Mouse (Mus musculus) cerebral cortex, adult 2 months (tissue): ENCODE results near the gene Il3ra.

Experiments
- WGBS: fragments of 180-500 bp; shearing (Covaris S2); methylation state at CpG from one replicate; pipeline ENCODE4 v1.1.7; 2018; 5-methylcytosine and 5-hydroxymethylcytosine counted together

Gene Il3ra

DNA sequence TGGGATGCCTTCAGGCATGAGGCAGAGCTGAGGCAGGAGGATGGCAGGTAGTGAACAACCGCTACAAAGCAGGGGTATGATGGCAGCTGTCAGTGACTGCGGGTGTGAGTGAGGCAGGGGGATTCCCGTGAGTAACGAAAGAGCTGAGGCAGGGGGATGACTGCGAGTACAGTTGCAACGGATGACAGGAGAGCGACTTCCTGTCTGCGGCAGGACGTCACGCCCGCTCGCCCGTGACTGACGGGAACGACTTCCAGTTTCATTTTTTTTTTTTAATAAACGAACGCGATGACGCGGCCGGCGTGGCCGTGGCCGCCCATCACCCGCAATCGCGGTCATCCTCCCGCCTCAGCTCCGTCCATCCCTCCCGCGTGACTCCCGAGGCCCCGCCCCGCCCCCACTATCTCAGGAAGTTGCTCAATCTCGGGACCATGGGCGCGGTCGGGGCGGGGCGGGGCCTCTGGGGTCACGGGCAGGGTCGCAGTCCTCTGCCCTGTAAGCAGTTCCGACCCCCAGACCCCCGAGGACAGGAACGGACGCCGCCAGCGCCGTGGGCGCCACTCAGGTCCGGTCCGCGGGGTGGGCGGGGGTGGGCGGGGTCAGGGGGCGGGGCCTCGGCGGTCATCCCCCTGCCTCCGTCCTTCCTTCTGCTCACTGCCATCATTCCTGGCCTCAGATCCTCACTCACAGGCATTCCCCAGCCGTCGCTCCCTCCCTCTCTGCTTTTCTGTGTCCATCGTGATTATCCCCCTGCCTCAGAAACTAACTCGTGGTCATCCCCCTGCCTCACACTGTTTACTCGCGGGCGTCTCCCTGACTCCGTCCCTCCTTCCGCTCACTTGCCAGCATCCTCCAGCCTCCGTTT, at the start of gene Il3ra:
Il3ra (plus strand) TSS at position 328 of the 865 bp plus-strand sequence.
- 5% methylated on average over 69 of the region's 69 CpGs for WGBS

DNA sequence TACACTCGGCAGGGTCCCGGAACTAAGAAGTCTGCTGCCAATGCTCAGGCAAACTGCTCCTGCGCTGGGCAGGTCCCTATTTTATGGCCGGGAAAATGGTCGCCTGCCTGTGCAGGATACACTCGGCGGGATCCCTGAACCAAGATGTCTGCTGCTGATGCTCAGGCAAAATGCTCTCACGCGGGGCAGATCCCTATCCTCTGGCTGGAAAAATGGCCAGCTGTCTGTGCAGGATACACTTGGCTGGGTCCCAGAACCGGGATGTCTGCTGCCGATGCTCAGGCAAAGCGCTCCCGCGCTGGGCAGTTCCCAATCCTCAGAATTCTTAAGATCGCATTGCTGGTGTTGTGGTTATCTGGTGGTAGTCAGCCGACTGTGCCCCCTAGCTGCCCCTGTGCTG, 37.1 kb upstream of the Il3ra start:
- 50% methylated on average over 16 of the region's 16 CpGs for WGBS

DNA sequence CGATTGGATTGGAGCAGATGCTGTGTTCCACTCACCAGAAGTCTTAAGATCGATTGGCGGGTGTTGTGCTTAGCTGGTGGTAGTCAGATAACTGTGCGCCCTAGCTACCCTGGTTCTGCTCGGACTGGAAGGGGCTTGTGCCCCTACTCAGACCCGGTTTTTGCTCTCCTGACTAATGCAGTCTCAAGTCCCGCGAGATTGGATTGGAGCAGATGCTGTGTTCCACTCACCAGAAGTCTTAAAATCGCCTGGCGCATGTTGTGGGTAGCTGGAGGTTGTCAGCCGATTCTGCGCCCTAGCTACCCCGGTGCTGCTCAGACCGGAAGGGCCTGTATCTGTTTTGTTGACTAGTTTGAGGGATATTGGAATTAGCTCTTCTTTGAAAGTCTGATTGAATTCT, 36.7 kb upstream of the Il3ra start:
- 55% methylated on average over 14 of the region's 14 CpGs for WGBS

DNA sequence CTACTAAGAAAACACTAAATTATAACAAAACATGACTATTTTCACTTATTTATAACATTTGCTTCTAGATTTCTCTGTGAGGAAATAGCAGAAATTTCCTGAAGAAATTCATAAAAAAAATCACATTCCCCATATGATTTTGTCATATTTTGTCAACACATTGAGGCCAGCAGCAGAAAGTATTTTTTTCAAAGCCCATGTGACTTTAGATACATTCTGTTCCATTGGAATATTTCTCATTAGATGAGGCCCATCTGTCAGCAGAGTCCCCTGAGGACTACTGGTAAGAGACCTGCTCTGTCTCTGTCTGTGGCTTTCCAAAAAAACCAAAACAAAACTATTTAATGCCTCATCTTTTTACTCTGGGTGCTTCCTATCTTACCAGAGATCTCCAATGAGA, 23.5 kb upstream of the Il3ra start, which contains the start of gene Olfr31:
Olfr31 (plus strand) TSS at position 301 of the 400 bp plus-strand sequence.

DNA sequence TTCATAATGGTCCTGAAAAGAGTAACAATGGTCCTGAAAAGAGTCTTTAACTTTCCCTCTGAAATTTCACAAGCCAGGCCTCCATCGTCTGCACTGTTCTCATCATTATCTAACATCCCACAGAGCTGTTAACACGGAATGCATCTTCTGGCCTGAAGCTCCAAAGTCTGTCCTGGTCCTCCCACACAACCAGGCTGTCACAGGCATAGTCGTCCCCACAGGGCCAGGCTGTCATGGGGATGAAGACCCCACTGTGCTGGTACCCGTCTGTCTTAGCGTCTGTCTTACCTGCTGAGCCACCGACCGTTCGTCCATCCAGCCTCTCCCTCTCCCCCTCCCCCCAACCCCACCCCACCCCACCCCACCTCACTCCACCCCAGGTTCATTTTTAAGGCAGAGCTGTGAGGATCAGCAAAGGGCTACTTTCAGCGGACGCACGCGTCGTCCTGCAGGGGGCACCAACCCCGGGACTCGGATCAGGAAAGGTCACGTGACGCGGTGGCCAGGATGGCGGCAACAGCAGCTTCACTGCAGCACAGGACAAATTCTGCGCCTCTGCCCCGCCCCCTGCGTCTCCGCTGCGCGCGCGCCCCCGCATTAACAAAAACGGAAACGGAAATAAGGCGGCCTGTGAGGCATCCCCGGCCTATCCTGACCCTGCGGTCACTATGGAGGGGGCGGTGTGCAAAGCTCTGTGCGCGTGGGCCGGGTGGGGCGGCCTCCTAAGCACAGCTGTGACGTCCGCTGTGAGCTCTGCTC, 783 bp upstream of the Il3ra start:
- 3% methylated on average over 40 of the region's 40 CpGs for WGBS

DNA sequence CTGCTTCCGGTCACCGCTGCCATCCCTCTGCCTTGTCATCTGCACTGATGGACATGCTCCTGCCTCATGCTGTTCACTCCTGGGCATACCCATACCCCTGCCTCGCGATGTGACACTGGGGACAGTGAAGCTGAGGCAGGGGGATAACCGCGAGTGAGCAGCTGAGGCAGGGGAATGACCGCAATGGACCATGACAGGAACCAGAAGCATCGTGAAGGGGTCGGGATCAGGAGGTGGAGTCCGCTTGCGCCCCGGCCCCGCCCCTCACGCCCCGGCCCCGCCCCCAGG, 682 bp downstream of the Il3ra start:
- 26% methylated on average over 16 of the region's 16 CpGs for WGBS

DNA sequence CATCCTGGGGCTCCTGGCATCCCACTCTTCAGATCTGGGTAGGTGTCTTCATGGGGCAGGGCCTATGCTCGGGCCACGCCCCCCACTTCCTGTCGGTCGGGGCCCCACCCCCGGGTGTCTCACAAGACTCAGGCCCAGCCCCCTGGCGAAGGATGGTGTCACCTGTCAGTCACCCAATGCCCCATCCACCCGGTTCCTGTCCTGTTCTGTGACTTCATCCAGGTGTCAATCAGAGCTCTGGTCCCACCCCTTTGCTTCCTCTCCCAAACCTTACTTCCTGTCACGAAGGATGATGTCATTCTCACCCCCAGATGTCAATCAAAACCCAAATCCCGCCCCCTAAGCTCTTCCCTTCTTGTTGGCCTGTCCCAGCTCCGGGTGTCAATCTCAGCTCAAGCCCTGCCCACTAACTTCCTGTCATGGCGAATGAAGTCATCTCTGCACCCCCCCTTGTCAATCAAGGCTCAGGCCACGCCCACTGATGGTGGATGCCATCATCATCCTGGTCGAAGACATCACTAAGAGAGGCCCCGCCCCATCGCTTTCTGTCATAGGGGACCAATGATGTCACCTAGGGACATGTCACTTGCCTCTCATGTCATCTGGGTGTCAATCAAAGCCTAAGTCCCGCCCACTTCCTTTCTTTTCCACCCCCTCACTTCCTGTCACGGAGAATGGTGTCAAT, 1.2 kb downstream of the Il3ra start:
- WGBS, result 85% methylated on average over 17 of the region's 17 CpGs

DNA sequence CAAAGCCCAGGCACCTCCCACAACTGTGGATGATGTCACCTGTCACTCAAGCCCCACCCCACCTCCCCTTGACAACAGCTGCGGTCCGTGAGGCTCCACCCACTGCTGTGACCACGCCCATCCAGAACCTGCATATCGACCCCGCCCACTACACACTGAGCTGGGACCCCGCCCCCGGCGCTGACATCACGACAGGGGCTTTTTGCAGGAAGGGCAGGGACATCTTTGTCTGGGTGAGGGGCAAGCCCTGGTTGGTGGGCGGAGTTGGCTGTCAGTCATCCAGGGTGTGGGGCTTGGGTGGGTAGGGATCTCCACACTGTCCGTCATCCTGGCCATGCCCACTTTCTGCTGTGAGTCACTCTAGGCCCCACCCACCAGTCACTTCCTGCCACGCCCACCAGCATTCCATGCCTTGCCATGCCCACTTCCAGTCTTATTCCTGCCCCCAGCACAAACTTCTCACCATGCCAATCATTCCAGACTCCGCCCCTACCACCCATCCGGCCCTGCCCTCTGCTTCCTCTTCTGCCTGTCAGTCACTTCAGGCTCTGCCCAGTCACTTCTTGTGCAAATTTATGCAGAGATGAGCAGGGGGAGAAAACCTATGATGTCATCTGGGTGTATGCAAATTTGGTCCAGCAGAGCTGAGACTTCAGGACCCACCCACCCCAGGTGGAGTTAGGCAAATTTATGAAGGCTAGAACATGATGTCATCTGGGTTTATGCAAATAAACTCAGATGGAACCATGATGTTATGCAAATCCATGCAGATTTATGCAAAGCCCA, 2.0 kb downstream of the Il3ra start:
- 92% methylated on average over 14 of the region's 14 CpGs for WGBS

DNA sequence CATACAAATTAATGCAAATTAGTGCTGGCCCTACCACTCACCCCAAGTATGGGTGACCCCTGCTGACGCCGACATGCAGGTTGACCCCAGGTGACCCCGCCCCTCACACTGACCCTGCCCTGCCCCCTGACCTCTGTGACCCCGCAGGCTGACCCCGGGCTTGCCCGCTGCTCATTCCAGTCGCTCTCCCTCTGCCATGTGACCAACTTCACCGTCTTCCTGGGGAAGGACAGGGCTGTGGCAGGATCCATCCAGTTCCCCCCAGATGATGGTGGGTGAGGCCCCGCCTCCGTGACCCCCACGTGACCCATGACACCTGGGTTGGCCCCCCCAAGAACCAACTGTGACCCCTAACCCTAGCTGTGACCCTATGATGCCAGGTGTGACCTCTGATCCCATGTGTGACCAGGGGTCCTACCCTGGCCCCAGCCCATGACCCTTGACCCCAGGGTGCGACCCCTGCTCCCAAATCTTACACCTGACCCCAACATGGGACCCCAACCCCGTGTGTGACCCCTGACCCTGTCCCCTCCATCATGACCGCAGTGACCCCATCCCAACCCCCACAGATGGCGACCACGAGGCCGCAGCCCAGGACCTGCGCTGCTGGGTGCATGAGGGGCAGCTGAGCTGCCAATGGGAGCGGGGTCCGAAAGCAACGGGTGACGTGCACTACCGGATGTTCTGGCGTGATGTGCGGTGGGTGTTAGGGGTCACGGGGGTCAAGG, 2.8 kb downstream of the Il3ra start:
- WGBS, result 91% methylated on average over 26 of the region's 26 CpGs

DNA sequence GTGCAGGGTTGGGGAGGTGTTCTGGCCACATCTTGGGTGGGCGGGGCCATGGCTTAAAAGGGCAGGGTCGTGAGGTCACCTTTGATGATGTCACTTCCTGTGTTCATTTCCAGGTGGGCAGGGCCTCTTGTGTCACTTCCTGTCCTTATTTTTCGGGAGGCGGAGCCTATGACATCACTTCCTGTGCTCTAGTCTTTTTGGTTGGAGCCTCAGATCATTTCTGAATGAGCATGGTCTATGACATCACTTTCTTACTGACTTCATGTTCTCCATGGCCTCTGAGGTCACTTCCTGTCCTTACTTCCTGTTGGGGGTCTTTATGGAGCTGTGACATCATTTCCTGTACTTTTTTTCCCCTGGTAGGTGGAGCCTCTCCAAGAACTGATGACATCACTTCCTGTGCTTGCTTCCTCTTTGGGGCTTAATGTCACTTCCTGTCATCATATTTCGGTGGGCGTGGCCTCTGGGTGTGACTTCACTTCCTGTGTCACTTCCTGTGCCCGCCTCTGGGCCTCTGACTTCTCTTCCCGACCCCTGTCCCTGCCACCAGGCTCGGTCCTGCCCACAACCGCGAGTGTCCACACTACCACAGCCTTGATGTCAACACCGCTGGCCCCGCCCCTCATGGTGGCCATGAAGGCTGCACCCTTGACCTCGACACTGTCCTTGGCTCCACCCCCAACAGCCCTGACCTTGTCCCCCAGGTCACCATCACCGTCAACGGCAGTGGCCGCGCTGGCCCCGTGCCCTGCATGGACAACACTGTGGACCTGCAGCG, 3.6 kb downstream of the Il3ra start:
- 98% methylated on average over 20 of the region's 20 CpGs for WGBS

DNA sequence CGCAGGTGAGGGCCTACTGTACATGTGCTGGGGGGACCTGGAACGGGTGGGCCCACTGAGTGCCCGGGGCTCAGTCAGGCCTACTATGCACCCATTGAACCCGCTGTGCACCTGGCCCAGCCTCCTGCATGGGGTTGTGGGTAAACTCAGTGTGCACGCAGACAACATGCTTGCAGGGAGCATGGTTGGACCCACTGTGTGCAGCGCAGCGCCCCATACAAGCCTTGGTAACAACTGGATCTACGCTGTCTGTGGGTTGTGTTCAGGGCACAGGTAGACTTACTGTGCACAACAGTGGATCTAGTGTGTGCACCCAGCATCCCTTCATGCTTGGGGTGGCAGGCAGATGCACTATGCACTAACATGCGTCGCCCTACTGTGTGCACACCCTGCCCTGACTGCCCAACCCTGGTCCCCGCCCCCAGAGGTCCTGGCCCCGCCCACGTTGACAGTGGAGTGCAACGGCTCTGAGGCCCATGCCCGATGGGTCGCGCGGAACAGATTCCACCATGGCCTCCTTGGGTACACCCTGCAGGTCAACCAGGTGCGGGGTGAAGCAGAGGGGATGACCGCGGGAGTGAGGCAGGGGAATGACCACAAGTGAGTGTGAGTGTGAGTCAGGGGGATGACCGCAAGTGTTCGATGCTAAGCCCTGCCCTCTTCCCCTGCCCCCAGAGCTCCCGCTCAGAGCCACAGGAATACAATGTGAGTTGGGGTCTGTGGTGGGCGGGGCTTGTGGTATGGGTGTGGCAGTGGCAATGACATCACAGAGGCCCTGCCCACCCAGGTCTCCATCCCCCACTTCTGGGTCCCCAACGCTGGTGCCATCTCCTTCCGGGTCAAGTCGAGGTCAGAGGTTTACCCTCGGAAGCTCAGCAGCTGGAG, 4.4 kb downstream of the Il3ra start:
- WGBS, result 98% methylated on average over 29 of the region's 29 CpGs

DNA sequence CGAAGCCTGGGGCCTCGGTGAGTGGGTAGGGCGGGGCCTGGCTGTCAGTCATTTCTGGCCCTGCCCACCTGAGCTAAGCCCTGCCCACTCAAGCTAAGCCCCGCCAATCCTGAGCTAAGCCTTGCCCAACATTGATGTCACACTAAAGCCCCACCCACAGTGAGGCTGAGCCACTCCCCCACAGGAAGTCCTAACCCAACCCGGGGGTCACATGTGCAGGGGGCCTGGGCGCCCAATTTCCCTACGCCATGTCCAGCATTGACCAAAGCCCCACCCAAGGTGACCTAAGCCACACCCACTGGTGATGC, 5.0 kb downstream of the Il3ra start:
- 98% methylated on average over 7 of the region's 7 CpGs for WGBS

DNA sequence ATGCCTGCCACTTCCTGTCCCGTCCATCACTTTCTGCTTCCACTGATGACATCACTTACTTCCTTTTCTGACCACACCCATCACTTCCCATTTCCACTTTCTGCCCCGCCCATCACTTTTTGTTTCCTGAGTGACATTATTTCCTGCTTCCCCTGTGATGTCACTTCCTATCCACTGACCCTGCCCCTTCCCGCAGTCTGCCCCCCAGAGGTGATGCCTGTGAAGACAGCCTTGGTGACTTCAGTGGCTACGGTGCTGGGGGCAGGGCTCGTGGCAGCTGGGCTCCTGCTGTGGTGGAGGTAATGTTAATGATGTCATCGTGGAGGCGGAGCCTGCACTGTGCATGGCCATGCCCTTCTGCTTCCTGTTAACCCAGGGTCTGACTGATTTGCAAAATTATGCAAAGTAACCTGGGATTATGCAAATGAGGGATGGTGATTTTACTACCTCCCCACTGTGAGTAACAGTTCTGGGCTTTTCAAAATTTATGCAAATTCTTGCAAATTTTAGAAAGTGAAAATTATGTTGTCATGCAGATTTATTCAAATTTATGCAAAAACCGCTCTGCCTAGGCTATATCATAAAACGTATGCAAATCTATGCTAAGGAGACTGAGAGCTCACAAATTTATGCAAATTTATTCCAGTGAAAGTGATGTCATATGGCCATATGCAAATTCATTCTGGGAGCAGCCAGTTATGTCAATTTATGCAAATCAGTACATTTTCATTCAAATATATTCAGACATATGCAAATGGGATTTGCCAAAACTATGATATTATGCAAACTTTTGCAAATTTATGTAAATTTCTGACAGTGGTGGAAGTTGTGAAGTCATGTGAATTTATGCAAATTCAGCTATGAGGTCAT, 5.9 kb downstream of the Il3ra start:
- WGBS, result 73% methylated on average over 9 of the region's 9 CpGs

DNA sequence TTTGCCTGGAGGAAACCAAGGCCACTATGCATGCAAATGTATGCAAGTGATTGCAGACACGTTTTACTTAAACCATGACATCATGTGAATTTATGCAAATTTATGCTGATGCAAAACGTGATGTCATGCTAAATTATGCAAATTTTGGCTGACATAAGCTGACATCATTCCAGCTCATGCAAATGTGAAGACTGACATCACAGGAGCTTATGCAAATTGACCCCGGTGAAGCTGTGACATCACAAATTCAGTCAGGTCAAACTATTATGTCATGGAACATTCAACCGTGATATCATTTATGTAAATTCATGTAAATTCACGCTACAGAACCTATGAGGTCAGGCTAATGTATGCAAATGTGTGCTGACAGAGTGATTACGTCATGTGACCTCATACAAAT, 6.5 kb downstream of the Il3ra start:
- WGBS, result 53% methylated on average over 6 of the region's 6 CpGs

DNA sequence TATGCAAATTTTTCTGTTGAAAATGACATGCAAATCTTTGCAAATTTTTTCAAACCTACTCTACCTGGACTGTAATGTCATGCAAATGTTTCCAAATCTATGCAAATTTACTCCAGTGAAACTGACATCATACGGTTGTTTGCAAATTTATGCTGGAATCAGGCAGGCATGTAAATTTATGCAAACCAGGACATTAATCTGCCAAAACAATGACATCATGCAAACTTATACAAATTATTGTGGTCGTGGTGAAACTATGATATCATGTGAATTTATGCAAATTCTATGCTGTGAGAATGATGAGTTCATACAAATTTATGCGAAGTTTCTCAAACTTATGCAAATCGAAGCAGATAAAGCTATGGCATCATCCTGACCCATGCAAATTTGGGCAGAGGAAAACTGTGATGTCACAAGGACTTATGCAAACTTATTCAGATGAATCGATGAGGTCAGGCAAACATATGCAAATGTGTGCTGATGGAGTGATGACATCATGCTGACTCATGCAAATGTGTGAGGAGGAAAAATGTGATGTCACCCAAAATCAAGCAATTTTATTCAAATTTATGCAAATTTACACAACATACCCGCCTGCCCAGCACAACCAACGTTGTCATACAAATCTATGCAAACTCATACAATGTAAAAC, 7.1 kb downstream of the Il3ra start:
- WGBS, result 53% methylated on average over 7 of the region's 7 CpGs

DNA sequence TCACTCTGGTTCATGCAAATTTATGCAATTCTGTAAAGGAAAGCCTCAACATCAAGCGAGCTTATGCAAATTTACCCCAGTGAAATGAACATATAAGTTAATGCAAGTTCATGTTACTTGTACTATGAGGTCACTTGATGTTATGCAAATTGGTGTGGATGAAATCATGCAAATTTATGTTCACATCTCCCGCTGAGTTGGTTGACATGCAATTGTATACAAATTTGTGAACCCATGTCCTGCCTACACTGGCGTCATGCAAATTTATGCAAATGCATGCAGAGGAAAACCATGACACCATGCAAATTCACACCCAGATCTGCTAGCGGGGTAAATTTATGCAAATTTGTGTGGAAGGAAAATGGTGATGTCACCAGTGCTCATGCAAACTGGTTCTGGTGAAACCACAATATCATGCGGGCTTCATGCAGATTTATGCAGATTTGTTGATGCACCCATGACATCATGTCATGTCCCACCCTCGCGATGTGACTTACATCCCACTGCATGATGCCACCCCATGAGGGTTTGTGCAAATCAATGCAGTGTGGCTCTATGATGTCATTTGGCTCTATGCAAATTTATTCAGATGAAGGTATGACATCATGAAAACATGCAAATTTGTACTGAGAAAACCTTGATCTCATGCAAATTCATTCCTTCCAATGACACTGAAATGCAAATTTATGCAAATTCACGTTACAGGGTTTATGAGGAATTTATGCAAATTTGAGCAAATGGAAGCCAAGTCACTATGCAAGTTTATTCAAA, 7.8 kb downstream of the Il3ra start:
- WGBS, result 56% methylated on average over 8 of the region's 8 CpGs
